Mouse (Mus musculus): ENCODE measurements around the gene Tmem51. TPM values are rescaled to one million over a fixed set of nuclear protein-coding genes. Genes with fewer than 3 reads are reported as not detected.

Tmem51 gene
- polyA plus RNA-seq, 1 experiment from 2014 or later: 16.7 TPM

GRCm38 (mm10) chr4:142079629-142080486 lies 4.2 kb downstream of the Tmem51 start:
- WGBS: 60% methylated on average over 14 of the region's 14 CpGs
- Histone ChIP-seq H3K36me3 (ENCODE audit: control insufficient read depth, insufficient read depth, low read length) (no peaks in the 10 kb centered on the region), H3K27ac (ENCODE audit: low read depth, low read length) (no peak overlapping the region), H3K4me2 (no peak overlapping the region), H3K9me3 (ENCODE audit: control insufficient read depth, low read length) (no peaks in the 10 kb centered on the region), H3K4me3 (ENCODE audit: low read depth, low read length) (no peak overlapping the region), H3K27me3 (replicated peaks; ENCODE audit: control insufficient read depth, insufficient read depth, low read length) (peaks cover 17% of the 10 kb centered on the region), H3K4me1 (replicated peaks; ENCODE audit: control insufficient read depth, insufficient read depth, low read length) (peaks cover 24% of the 10 kb centered on the region), H3K9ac (ENCODE audit: low read depth, low read length) (no peak overlapping the region)
- DNase-seq (ENCODE audit: low spot score) (no peak), ATAC-seq (replicated peaks; ENCODE audit: low FRiP score) (no peak)

GRCm38 (mm10) chr4:142077572-142078271 lies 6.4 kb downstream of the Tmem51 start:
- peak overlapping the region; percentile 10; the same call in 1 of the 2 replicates for H3K4me2 ChIP-seq
- no peak overlapping the region for H3K4me3 ChIP-seq (ENCODE audit: low read depth, low read length)
- H3K27me3 ChIP-seq (replicated peaks; ENCODE audit: control insufficient read depth, insufficient read depth, low read length): peaks cover 2% of the 10 kb centered on the region
- H3K36me3 ChIP-seq (ENCODE audit: control insufficient read depth, insufficient read depth, low read length): no peaks in the 10 kb centered on the region
- H3K9me3 ChIP-seq (ENCODE audit: control insufficient read depth, low read length): no peaks in the 10 kb centered on the region
- no peak for ATAC-seq (replicated peaks; ENCODE audit: low FRiP score)
- DNase-seq (ENCODE audit: low spot score): no peak
- 35% methylated on average over 18 of the region's 18 CpGs for WGBS
- peaks cover 26% of the 10 kb centered on the region for H3K4me1 ChIP-seq (replicated peaks; ENCODE audit: control insufficient read depth, insufficient read depth, low read length)
- no peak overlapping the region for H3K9ac ChIP-seq (ENCODE audit: low read depth, low read length)
- H3K27ac ChIP-seq (ENCODE audit: low read depth, low read length): no peak overlapping the region

GRCm38 (mm10) chr4:142076883-142077282 lies 7.2 kb downstream of the Tmem51 start:
- Histone ChIP-seq H3K9me3 (ENCODE audit: control insufficient read depth, low read length) (no peaks in the 10 kb centered on the region), H3K36me3 (ENCODE audit: control insufficient read depth, insufficient read depth, low read length) (no peaks in the 10 kb centered on the region), H3K4me1 (replicated peaks; ENCODE audit: control insufficient read depth, insufficient read depth, low read length) (peaks cover 23% of the 10 kb centered on the region), H3K4me2 (no peak overlapping the region), H3K9ac (ENCODE audit: low read depth, low read length) (no peak overlapping the region), H3K4me3 (ENCODE audit: low read depth, low read length) (no peak overlapping the region), H3K27ac (ENCODE audit: low read depth, low read length) (no peak overlapping the region), H3K27me3 (replicated peaks; ENCODE audit: control insufficient read depth, insufficient read depth, low read length) (peaks cover 5% of the 10 kb centered on the region)
- DNase-seq (ENCODE audit: low spot score): no peak
- no peak for ATAC-seq (replicated peaks; ENCODE audit: low FRiP score)
- 33% methylated on average over 1 of the region's 1 CpGs for WGBS

GRCm38 (mm10) chr4:142075931-142076330 lies 8.2 kb downstream of the Tmem51 start:
- Histone ChIP-seq H3K36me3 (ENCODE audit: control insufficient read depth, insufficient read depth, low read length) (no peaks in the 10 kb centered on the region), H3K4me2 (no peak overlapping the region), H3K4me1 (replicated peaks; ENCODE audit: control insufficient read depth, insufficient read depth, low read length) (peaks cover 25% of the 10 kb centered on the region), H3K9me3 (ENCODE audit: control insufficient read depth, low read length) (no peaks in the 10 kb centered on the region), H3K27ac (ENCODE audit: low read depth, low read length) (no peak overlapping the region), H3K27me3 (replicated peaks; ENCODE audit: control insufficient read depth, insufficient read depth, low read length) (peaks cover 13% of the 10 kb centered on the region), H3K4me3 (ENCODE audit: low read depth, low read length) (no peak overlapping the region), H3K9ac (ENCODE audit: low read depth, low read length) (no peak overlapping the region)
- ATAC-seq (replicated peaks; ENCODE audit: low FRiP score): no peak
- no peak for DNase-seq (ENCODE audit: low spot score)
- WGBS: 76% methylated on average over 11 of the region's 11 CpGs

GRCm38 (mm10) chr4:142074060-142074732 lies 9.9 kb downstream of the Tmem51 start:
- DNase-seq (ENCODE audit: low spot score): no peak
- Histone ChIP-seq H3K4me1 (replicated peaks; ENCODE audit: control insufficient read depth, insufficient read depth, low read length) (peaks cover 21% of the 10 kb centered on the region), H3K27me3 (replicated peaks; ENCODE audit: control insufficient read depth, insufficient read depth, low read length) (peaks cover 19% of the 10 kb centered on the region), H3K27ac (ENCODE audit: low read depth, low read length) (no peak overlapping the region), H3K4me2 (no peak overlapping the region), H3K9ac (ENCODE audit: low read depth, low read length) (no peak overlapping the region), H3K4me3 (ENCODE audit: low read depth, low read length) (no peak overlapping the region), H3K36me3 (ENCODE audit: control insufficient read depth, insufficient read depth, low read length) (no peaks in the 10 kb centered on the region), H3K9me3 (ENCODE audit: control insufficient read depth, low read length) (no peaks in the 10 kb centered on the region)
- no peak for ATAC-seq (replicated peaks; ENCODE audit: low FRiP score)
- 37% methylated on average over 13 of the region's 13 CpGs for WGBS

- WGBS: 15% methylated on average over 18 of the region's 18 CpGs
- peak overlapping the region; percentile 45; the same call in 1 of the 2 replicates for H3K27ac ChIP-seq (ENCODE audit: low read depth, low read length)
Measured at GRCm38 (mm10) chr4:142071243-142071991, 12.7 kb downstream of the Tmem51 start.

GRCm38 (mm10) chr4:142070840-142071239 lies 13.3 kb downstream of the Tmem51 start:
- WGBS: 13% methylated on average over 8 of the region's 8 CpGs
- ATAC-seq (replicated peaks; ENCODE audit: low FRiP score): no peak
- no peak for DNase-seq (ENCODE audit: low spot score)

More at GRCm38 (mm10) chr4:142071243-142071991, 12.7 kb downstream of the Tmem51 start:
- no peak for DNase-seq (ENCODE audit: low spot score)
- ATAC-seq (replicated peaks; ENCODE audit: low FRiP score): no peak
- Histone ChIP-seq H3K9me3 (ENCODE audit: control insufficient read depth, low read length) (no peaks in the 10 kb centered on the region), H3K4me2 (peak overlapping the region; percentile 15; the same call in 1 of the 2 replicates), H3K4me3 (ENCODE audit: low read depth, low read length) (no peak overlapping the region), H3K4me1 (replicated peaks; ENCODE audit: control insufficient read depth, insufficient read depth, low read length) (peaks cover 12% of the 10 kb centered on the region), H3K27me3 (replicated peaks; ENCODE audit: control insufficient read depth, insufficient read depth, low read length) (peaks cover 23% of the 10 kb centered on the region), H3K9ac (ENCODE audit: low read depth, low read length) (no peak overlapping the region), H3K36me3 (ENCODE audit: control insufficient read depth, insufficient read depth, low read length) (no peaks in the 10 kb centered on the region)

More at GRCm38 (mm10) chr4:142070840-142071239, 13.3 kb downstream of the Tmem51 start:
- Histone ChIP-seq H3K36me3 (ENCODE audit: control insufficient read depth, insufficient read depth, low read length) (no peaks in the 10 kb centered on the region), H3K9ac (ENCODE audit: low read depth, low read length) (no peak overlapping the region), H3K27me3 (replicated peaks; ENCODE audit: control insufficient read depth, insufficient read depth, low read length) (peaks cover 23% of the 10 kb centered on the region), H3K4me1 (replicated peaks; ENCODE audit: control insufficient read depth, insufficient read depth, low read length) (peaks cover 17% of the 10 kb centered on the region), H3K4me2 (peak overlapping the region; percentile 15; the same call in 1 of the 2 replicates), H3K4me3 (ENCODE audit: low read depth, low read length) (no peak overlapping the region), H3K9me3 (ENCODE audit: control insufficient read depth, low read length) (no peaks in the 10 kb centered on the region), H3K27ac (ENCODE audit: low read depth, low read length) (peak overlapping the region; percentile 45; the same call in 1 of the 2 replicates)

All from liver, embryonic 11.5 days (tissue).